Mouse (Mus musculus) ES-E14 (cell line): ENCODE measurements around the gene Rnf141. TPM values are rescaled to one million over a fixed set of nuclear protein-coding genes. Genes with fewer than 3 reads are reported as not detected.
A peak's percentile ranks its signal among the peaks of the same experiment; 100 is the strongest.

ENCODE experiments used
- DNase-seq: peaks from one replicate; pipeline ENCODE4 v3.0.0-alpha.2; 2013; ENCODE audit warnings: low read depth, low spot score
- H3K27ac ChIP-seq: 2 replicates; pipeline ENCODE4 v1.5.1; 2012; ENCODE audit warnings: low read depth, mild to moderate bottlenecking, low read length, moderate library complexity, mixed read lengths; ENCODE audit not compliant: poor library complexity, insufficient read depth, severe bottlenecking
- H3K36me3 ChIP-seq: 2 replicates; pipeline ENCODE4 v1.6.1; 2012; ENCODE audit warnings: mild to moderate bottlenecking, low read length, moderate library complexity, mixed read lengths; ENCODE audit not compliant: control insufficient read depth, poor library complexity, insufficient read depth, severe bottlenecking
- H3K4me1 ChIP-seq, 2 experiments: fragments of 150-350 bp in 1 of 2; sonication (generic) in 1 of 2; 2 replicates each; pipeline ENCODE4 v1.6.1; 2012; ENCODE audit warnings: low read length in 2 of 2, mild to moderate bottlenecking in 1 of 2, mixed read lengths in 1 of 2; ENCODE audit not compliant: control insufficient read depth in 2 of 2, insufficient read depth in 2 of 2, poor library complexity in 1 of 2
- H3K4me3 ChIP-seq, 2 experiments: fragments of 150-350 bp in 1 of 2; sonication (generic) in 1 of 2; 2 replicates each; pipeline ENCODE4 v1.5.1; 2012; ENCODE audit warnings: low read length in 2 of 2, low read depth in 1 of 2, mild to moderate bottlenecking in 1 of 2, mixed read lengths in 1 of 2; ENCODE audit not compliant: insufficient read depth in 1 of 2, poor library complexity in 1 of 2, severe bottlenecking in 1 of 2
- H3K9ac ChIP-seq: 2 replicates; pipeline ENCODE4 v1.6.1; 2012; ENCODE audit warnings: low read depth, mild to moderate bottlenecking, low read length, mixed read lengths; ENCODE audit not compliant: poor library complexity, insufficient read depth, severe bottlenecking
- H3K9me3 ChIP-seq: fragments of 150-350 bp; sonication (generic); 2 replicates; pipeline ENCODE4 v1.6.1; 2012; ENCODE audit warnings: low read depth, mild to moderate bottlenecking, low read length; ENCODE audit not compliant: control insufficient read depth, insufficient read depth
- CHD2 ChIP-seq: IDR thresholded peaks from 2 replicates; pipeline ENCODE4 v1.6.1; 2014; ENCODE audit warnings: mild to moderate bottlenecking, low read depth, low read length, inconsistent platforms
- HCFC1 ChIP-seq: IDR thresholded peaks from 2 replicates; pipeline ENCODE4 v1.6.1; 2012; ENCODE audit warnings: low read length, inconsistent platforms, borderline replicate concordance; ENCODE audit not compliant: insufficient read depth
- MAFK ChIP-seq: IDR thresholded peaks from 2 replicates; pipeline ENCODE4 v1.6.1; 2014; ENCODE audit warnings: mild to moderate bottlenecking, low read depth, low read length, inconsistent platforms; ENCODE audit not compliant: insufficient read depth
- ZC3H11A ChIP-seq: IDR thresholded peaks from 2 replicates; pipeline ENCODE4 v1.6.1; 2012; ENCODE audit warnings: low read depth, mild to moderate bottlenecking, inconsistent platforms, low read length, borderline replicate concordance
- ZNF384 ChIP-seq: IDR thresholded peaks from 2 replicates; pipeline ENCODE4 v1.6.1; 2012; ENCODE audit warnings: low read depth, low read length, inconsistent platforms
- in situ Hi-C, 2 experiments: fragments of 600-800 bp; cut with MboI; formaldehyde crosslinking; loops; one replicate each; pipeline ENCODE4 v1.15.1; 2025; ENCODE audit warnings: low sequenced_read_pairs in 2 of 2, inconsistent platforms in 1 of 2; ENCODE audit not compliant: unreplicated experiment in 2 of 2
- total RNA-seq: library from RNA; depleted of rRNA; stranded (reverse); fragments of 300-350 nt; gene quantifications from 2 replicates; pipeline ENCODE4 v1.2.3, GENCODE M21; 2012

Rnf141 gene
- total RNA-seq, 1 experiment, result 25.0 TPM

- in situ Hi-C loops, result no loop called here
- Histone ChIP-seq H3K27ac (no peak overlapping the region), H3K9ac (peak overlapping the region; percentile 38; the same call in 1 of the 2 replicates), H3K4me3 (peak overlapping the region; percentile 28 to 35; a peak in 3 of 4 replicates), H3K36me3 (peaks cover 2% of the 10 kb centered on the region; the same call in 1 of the 2 replicates), H3K4me1 (peaks cover 7 to 24% of the 10 kb centered on the region in 2 experiments), H3K9me3 (no peaks in the 10 kb centered on the region)
- DNase-seq, result no peak
- TF ChIP-seq CHD2, result no peak
- TF ChIP-seq MAFK, result no peak
Observed at GRCm38 (mm10) chr7:110777146-110778001, 66.9 kb downstream of the Rnf141 start.

DNA sequence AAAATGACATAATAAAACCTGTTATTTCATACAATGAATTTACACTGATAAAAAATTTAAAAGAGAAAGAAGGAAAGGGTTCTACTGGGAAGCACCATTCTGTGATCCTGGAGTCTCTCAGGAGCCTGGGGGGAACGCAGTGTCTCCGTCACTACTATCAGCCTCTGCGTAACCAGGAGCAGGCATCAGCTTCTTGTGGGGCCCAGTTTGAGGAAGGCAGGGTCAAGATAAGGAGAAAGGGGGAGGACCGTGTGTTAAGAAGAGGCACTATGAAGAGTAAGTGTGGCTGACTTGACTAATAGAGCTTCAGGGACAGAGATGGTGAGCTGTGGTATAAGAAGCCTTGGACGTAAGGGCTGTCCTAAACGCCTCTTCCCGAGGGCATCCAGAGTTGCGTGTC is 69.6 kb downstream of the Rnf141 start:
- no peak for TF ChIP-seq MAFK
- TF ChIP-seq CHD2, result no peak
- no peak for TF ChIP-seq ZC3H11A
- no peak for TF ChIP-seq HCFC1
- no peak for TF ChIP-seq ZNF384
- H3K27ac ChIP-seq, result no peak overlapping the region
- H3K4me1 ChIP-seq, result peaks cover 7 to 22% of the 10 kb centered on the region in 2 experiments; a peak in 3 of 4 replicates
- in situ Hi-C loops, result no loop called here
- DNase-seq, result no peak
- H3K4me3 ChIP-seq, result no peak overlapping the region
- no peaks in the 10 kb centered on the region for H3K9me3 ChIP-seq
- no peak overlapping the region for H3K9ac ChIP-seq
- H3K36me3 ChIP-seq, result peaks cover 2% of the 10 kb centered on the region; the same call in 1 of the 2 replicates

DNA sequence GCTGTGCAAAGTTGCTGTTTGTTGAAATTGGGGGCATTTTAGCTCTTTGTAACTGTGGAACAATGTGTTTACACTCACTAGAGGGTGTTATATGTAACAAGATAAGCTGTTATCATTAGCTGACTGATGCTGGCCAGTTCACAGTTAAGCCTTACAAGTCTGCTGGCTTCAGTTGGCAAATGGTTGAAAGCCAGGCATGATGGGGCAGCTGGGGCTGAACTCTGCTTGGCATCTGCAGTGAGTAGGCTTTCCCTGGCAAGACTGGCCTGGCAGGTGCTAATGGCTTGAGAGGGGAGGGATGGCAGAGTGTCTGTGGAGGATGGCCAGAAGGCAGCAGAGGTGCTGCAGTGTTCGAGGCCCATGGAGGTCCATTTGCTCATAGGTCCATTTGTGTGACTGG is 70.2 kb downstream of the Rnf141 start:
- Histone ChIP-seq H3K4me1 (peaks cover 7 to 22% of the 10 kb centered on the region in 2 experiments; a peak in 3 of 4 replicates), H3K27ac (no peak overlapping the region), H3K4me3 (no peak overlapping the region), H3K9ac (no peak overlapping the region), H3K36me3 (peaks cover 2% of the 10 kb centered on the region; the same call in 1 of the 2 replicates), H3K9me3 (no peaks in the 10 kb centered on the region)
- in situ Hi-C loops, result no loop called here
- no peak for TF ChIP-seq HCFC1
- TF ChIP-seq ZC3H11A, result no peak
- no peak for TF ChIP-seq CHD2
- TF ChIP-seq MAFK, result no peak
- no peak for TF ChIP-seq ZNF384
- no peak for DNase-seq

- Histone ChIP-seq H3K27ac (no peak overlapping the region), H3K9me3 (no peaks in the 10 kb centered on the region), H3K4me1 (peaks cover 7 to 22% of the 10 kb centered on the region in 2 experiments; a peak in 3 of 4 replicates), H3K36me3 (peaks cover 2% of the 10 kb centered on the region; the same call in 1 of the 2 replicates), H3K9ac (no peak overlapping the region), H3K4me3 (no peak overlapping the region)
- TF ChIP-seq HCFC1 (no peak), ZNF384 (no peak), ZC3H11A (no peak), CHD2 (no peak), MAFK (no peak)
- in situ Hi-C loops, result no loop called here
- DNase-seq, result no peak
Observed at GRCm38 (mm10) chr7:110773204-110774002, 70.9 kb downstream of the Rnf141 start.
